Mouse (Mus musculus): Measurements from ENCODE around the gene Mip. TPM values are rescaled to one million over a fixed set of nuclear protein-coding genes. Genes with fewer than 3 reads are reported as not detected.

Mip gene
- polyA plus RNA-seq, 1 experiment from 2014 or later: 0.17 TPM

- H3K4me3 ChIP-seq (replicated peaks; ENCODE audit: low read depth, low read length): peak within 1 kb of the TSS; percentile 70
- peak within 1 kb of the TSS; percentile 65 for H3K4me2 ChIP-seq (ENCODE audit: low read length)
- H3K27ac ChIP-seq (replicated peaks; ENCODE audit: low read depth, low read length): peak within 1 kb of the TSS; percentile 89
- no peaks in the 10 kb centered on the region for H3K9me3 ChIP-seq (ENCODE audit: control insufficient read depth, low read length)
- ATAC-seq (ENCODE audit: low FRiP score, low TSS enrichment): peak; percentile 92
- no peaks in the 10 kb centered on the region for H3K36me3 ChIP-seq (ENCODE audit: control insufficient read depth, insufficient read depth, low read length)
- DNase-seq: peak; percentile 92
- under 1% methylated on average over 58 of the region's 58 CpGs for WGBS
- no peaks in the 10 kb centered on the region for H3K27me3 ChIP-seq (ENCODE audit: control insufficient read depth, insufficient read depth, low read length)
- peak within 1 kb of the TSS; percentile 72 for H3K9ac ChIP-seq (replicated peaks; ENCODE audit: low read length)
- peaks cover 3% of the 10 kb centered on the region; the same call in 1 of the 2 replicates for H3K4me1 ChIP-seq (ENCODE audit: control insufficient read depth, insufficient read depth, low read length)
Observed at GRCm38 (mm10) chr10:128231697-128232419, 6.2 kb downstream of the Mip start, which contains the start of gene Timeless. Gene Timeless, plus strand, starts transcription at chr10:128232065.

GRCm38 (mm10) chr10:128232420-128232985, 6.9 kb downstream of the Mip start:
- ATAC-seq (ENCODE audit: low FRiP score, low TSS enrichment): peak; percentile 58
- Histone ChIP-seq H3K36me3 (ENCODE audit: control insufficient read depth, insufficient read depth, low read length) (no peaks in the 10 kb centered on the region), H3K27ac (replicated peaks; ENCODE audit: low read depth, low read length) (peak overlapping the region; percentile 89), H3K9ac (replicated peaks; ENCODE audit: low read length) (peak overlapping the region; percentile 72), H3K4me1 (ENCODE audit: control insufficient read depth, insufficient read depth, low read length) (peaks cover 3% of the 10 kb centered on the region; the same call in 1 of the 2 replicates), H3K4me3 (replicated peaks; ENCODE audit: low read depth, low read length) (peak overlapping the region; percentile 70), H3K27me3 (ENCODE audit: control insufficient read depth, insufficient read depth, low read length) (no peaks in the 10 kb centered on the region), H3K9me3 (ENCODE audit: control insufficient read depth, low read length) (no peaks in the 10 kb centered on the region), H3K4me2 (ENCODE audit: low read length) (peak overlapping the region; percentile 65)
- under 1% methylated on average over 14 of the region's 14 CpGs for WGBS
- peak; percentile 91 for DNase-seq

- no peak overlapping the region for H3K9ac ChIP-seq (replicated peaks; ENCODE audit: low read length)
- no peak overlapping the region for H3K27ac ChIP-seq (replicated peaks; ENCODE audit: low read depth, low read length)
- no peak overlapping the region for H3K4me2 ChIP-seq (ENCODE audit: low read length)
- DNase-seq: no peak
- H3K4me1 ChIP-seq (ENCODE audit: control insufficient read depth, insufficient read depth, low read length): peaks cover 6% of the 10 kb centered on the region; the same call in 1 of the 2 replicates
- ATAC-seq (ENCODE audit: low FRiP score, low TSS enrichment): no peak
- no peaks in the 10 kb centered on the region for H3K9me3 ChIP-seq (ENCODE audit: control insufficient read depth, low read length)
- WGBS: 53% methylated on average over 4 of the region's 4 CpGs
- no peak overlapping the region for H3K4me3 ChIP-seq (replicated peaks; ENCODE audit: low read depth, low read length)
- H3K27me3 ChIP-seq (ENCODE audit: control insufficient read depth, insufficient read depth, low read length): no peaks in the 10 kb centered on the region
- H3K36me3 ChIP-seq (ENCODE audit: control insufficient read depth, insufficient read depth, low read length): peaks cover under 1% of the 10 kb centered on the region; the same call in 1 of the 2 replicates
Observed at GRCm38 (mm10) chr10:128236321-128236720, 10.7 kb downstream of the Mip start.

- Histone ChIP-seq H3K9me3 (ENCODE audit: control insufficient read depth, low read length) (no peaks in the 10 kb centered on the region), H3K27me3 (ENCODE audit: control insufficient read depth, insufficient read depth, low read length) (no peaks in the 10 kb centered on the region), H3K9ac (replicated peaks; ENCODE audit: low read length) (no peak overlapping the region), H3K36me3 (ENCODE audit: control insufficient read depth, insufficient read depth, low read length) (peaks cover 13% of the 10 kb centered on the region), H3K4me1 (ENCODE audit: control insufficient read depth, insufficient read depth, low read length) (peaks cover 3% of the 10 kb centered on the region; the same call in 1 of the 2 replicates), H3K4me2 (ENCODE audit: low read length) (no peak overlapping the region), H3K27ac (replicated peaks; ENCODE audit: low read depth, low read length) (no peak overlapping the region), H3K4me3 (replicated peaks; ENCODE audit: low read depth, low read length) (no peak overlapping the region)
- 70% methylated on average over 15 of the region's 15 CpGs for WGBS
- ATAC-seq (ENCODE audit: low FRiP score, low TSS enrichment): no peak
- DNase-seq: peak; percentile 24
Observed at GRCm38 (mm10) chr10:128237807-128238480, 12.3 kb downstream of the Mip start.

- no peak overlapping the region for H3K27ac ChIP-seq (replicated peaks; ENCODE audit: low read depth, low read length)
- DNase-seq (no peak), ATAC-seq (ENCODE audit: low FRiP score, low TSS enrichment) (no peak)
- 94% methylated on average over 4 of the region's 4 CpGs for WGBS
- H3K4me2 ChIP-seq (ENCODE audit: low read length): no peak overlapping the region
- no peaks in the 10 kb centered on the region for H3K9me3 ChIP-seq (ENCODE audit: control insufficient read depth, low read length)
- H3K9ac ChIP-seq (replicated peaks; ENCODE audit: low read length): no peak overlapping the region
- peaks cover 23% of the 10 kb centered on the region for H3K36me3 ChIP-seq (ENCODE audit: control insufficient read depth, insufficient read depth, low read length)
- 0 out of 2 replicates have a peak, but pooled peaks cover 3% of the 10 kb centered on the region for H3K4me1 ChIP-seq (ENCODE audit: control insufficient read depth, insufficient read depth, low read length)
- no peak overlapping the region for H3K4me3 ChIP-seq (replicated peaks; ENCODE audit: low read depth, low read length)
- no peaks in the 10 kb centered on the region for H3K27me3 ChIP-seq (ENCODE audit: control insufficient read depth, insufficient read depth, low read length)
Observed at GRCm38 (mm10) chr10:128239140-128239539, 13.5 kb downstream of the Mip start.

GRCm38 (mm10) chr10:128240131-128240530, 14.5 kb downstream of the Mip start:
- Histone ChIP-seq H3K4me1 (ENCODE audit: control insufficient read depth, insufficient read depth, low read length) (0 out of 2 replicates have a peak, but pooled peaks cover 3% of the 10 kb centered on the region), H3K4me2 (ENCODE audit: low read length) (no peak overlapping the region), H3K4me3 (replicated peaks; ENCODE audit: low read depth, low read length) (no peak overlapping the region), H3K9ac (replicated peaks; ENCODE audit: low read length) (no peak overlapping the region), H3K27ac (replicated peaks; ENCODE audit: low read depth, low read length) (no peak overlapping the region), H3K36me3 (ENCODE audit: control insufficient read depth, insufficient read depth, low read length) (peaks cover 33% of the 10 kb centered on the region), H3K9me3 (ENCODE audit: control insufficient read depth, low read length) (no peaks in the 10 kb centered on the region), H3K27me3 (ENCODE audit: control insufficient read depth, insufficient read depth, low read length) (no peaks in the 10 kb centered on the region)
- 94% methylated on average over 18 of the region's 18 CpGs for WGBS
- ATAC-seq (ENCODE audit: low FRiP score, low TSS enrichment) (no peak), DNase-seq (no peak)

- 94% methylated on average over 8 of the region's 8 CpGs for WGBS
- no peaks in the 10 kb centered on the region for H3K9me3 ChIP-seq (ENCODE audit: control insufficient read depth, low read length)
- no peak for DNase-seq
- H3K9ac ChIP-seq (replicated peaks; ENCODE audit: low read length): no peak overlapping the region
- H3K4me2 ChIP-seq (ENCODE audit: low read length): no peak overlapping the region
- no peak for ATAC-seq (ENCODE audit: low FRiP score, low TSS enrichment)
- H3K4me1 ChIP-seq (ENCODE audit: control insufficient read depth, insufficient read depth, low read length): no peaks in the 10 kb centered on the region
- H3K27me3 ChIP-seq (ENCODE audit: control insufficient read depth, insufficient read depth, low read length): no peaks in the 10 kb centered on the region
- H3K27ac ChIP-seq (replicated peaks; ENCODE audit: low read depth, low read length): no peak overlapping the region
- peaks cover 63% of the 10 kb centered on the region for H3K36me3 ChIP-seq (ENCODE audit: control insufficient read depth, insufficient read depth, low read length)
- H3K4me3 ChIP-seq (replicated peaks; ENCODE audit: low read depth, low read length): no peak overlapping the region
Observed at GRCm38 (mm10) chr10:128243252-128243651, 17.6 kb downstream of the Mip start.

GRCm38 (mm10) chr10:128244121-128244520, 18.5 kb downstream of the Mip start:
- DNase-seq: no peak
- no peak for ATAC-seq (ENCODE audit: low FRiP score, low TSS enrichment)
- H3K9ac ChIP-seq (replicated peaks; ENCODE audit: low read length): no peak overlapping the region
- H3K9me3 ChIP-seq (ENCODE audit: control insufficient read depth, low read length): no peaks in the 10 kb centered on the region
- H3K4me2 ChIP-seq (ENCODE audit: low read length): no peak overlapping the region
- H3K4me3 ChIP-seq (replicated peaks; ENCODE audit: low read depth, low read length): no peak overlapping the region
- H3K27ac ChIP-seq (replicated peaks; ENCODE audit: low read depth, low read length): no peak overlapping the region
- no peaks in the 10 kb centered on the region for H3K27me3 ChIP-seq (ENCODE audit: control insufficient read depth, insufficient read depth, low read length)
- no peaks in the 10 kb centered on the region for H3K4me1 ChIP-seq (ENCODE audit: control insufficient read depth, insufficient read depth, low read length)
- WGBS: 97% methylated on average over 15 of the region's 15 CpGs
- peaks cover 69% of the 10 kb centered on the region for H3K36me3 ChIP-seq (ENCODE audit: control insufficient read depth, insufficient read depth, low read length)

All from midbrain, embryonic 14.5 days (tissue).